Mouse (Mus musculus) heart, embryonic 15.5 days (tissue): ENCODE data around the gene Gm20441. TPM values are rescaled to one million over a fixed set of nuclear protein-coding genes. Genes with fewer than 3 reads are reported as not detected.
A peak's percentile ranks its signal among the peaks of the same experiment; 100 is the strongest.

ENCODE experiments used
- ATAC-seq: fragments of 200-750 bp; cut with Nextera tagmentation; replicated peaks from 2 replicates; pipeline ENCODE4 v1.8.0; 2017; ENCODE audit warnings: low read depth, moderate TSS enrichment; ENCODE audit not compliant: insufficient number of reproducible peaks, insufficient read depth, low FRiP score
- H3K27ac ChIP-seq: fragments of 300-500 bp; sonication (generic); 2 replicates; pipeline ENCODE4 v1.5.1; 2015; ENCODE audit warnings: mild to moderate bottlenecking, inconsistent platforms
- H3K27me3 ChIP-seq: fragments of 300-500 bp; sonication (generic); 2 replicates; pipeline ENCODE4 v1.6.1; 2015; ENCODE audit warnings: inconsistent platforms
- H3K36me3 ChIP-seq: fragments of 300-500 bp; sonication (generic); 2 replicates; pipeline ENCODE4 v1.6.1; 2015; ENCODE audit warnings: mild to moderate bottlenecking, inconsistent platforms
- H3K4me1 ChIP-seq: fragments of 300-500 bp; sonication (generic); replicated peaks from 2 replicates; pipeline ENCODE4 v1.6.1; 2015; ENCODE audit warnings: inconsistent platforms
- H3K4me2 ChIP-seq: fragments of 300-500 bp; sonication (generic); 2 replicates; pipeline ENCODE4 v1.6.1; 2015; ENCODE audit warnings: inconsistent platforms, mild to moderate bottlenecking, moderate library complexity
- H3K4me3 ChIP-seq: fragments of 300-500 bp; sonication (generic); 2 replicates; pipeline ENCODE4 v1.5.1; 2015; ENCODE audit warnings: mild to moderate bottlenecking, inconsistent platforms
- H3K9ac ChIP-seq: fragments of 300-500 bp; sonication (generic); 2 replicates; pipeline ENCODE4 v1.6.1; 2015; ENCODE audit warnings: mild to moderate bottlenecking, inconsistent platforms
- H3K9me3 ChIP-seq: fragments of 300-500 bp; sonication (generic); replicated peaks from 2 replicates; pipeline ENCODE4 v1.6.1; 2016; ENCODE audit warnings: inconsistent platforms
- WGBS: fragments of 180-500 bp; shearing (Covaris S2); methylation state at CpG from one replicate; pipeline ENCODE4 v1.1.7; 2015; ENCODE audit warnings: mixed read lengths; 5-methylcytosine and 5-hydroxymethylcytosine counted together
- polyA plus RNA-seq: library from polyadenylated mRNA; unstranded; fragments of >200 nt; fragmentation: Nextera tagmentation; extraction: Ambion mirVana; gene quantifications from 2 replicates; pipeline ENCODE4 v1.2.1, GENCODE M21; 2015

Gm20441 gene
- not detected in 2 replicates for polyA plus RNA-seq

- peak within 1 kb of the TSS; percentile 38 for H3K9ac ChIP-seq
- H3K9me3 ChIP-seq: no peaks in the 10 kb centered on the region
- peak within 1 kb of the TSS; percentile 48 for H3K4me3 ChIP-seq
- H3K27me3 ChIP-seq: peaks cover 12% of the 10 kb centered on the region
- peak within 1 kb of the TSS; percentile 79 for H3K4me2 ChIP-seq
- WGBS: 1% methylated on average over 28 of the region's 28 CpGs
- peak within 1 kb of the TSS; percentile 2; the same call in 1 of the 2 replicates for H3K27ac ChIP-seq
- peaks cover 11% of the 10 kb centered on the region; the same call in 1 of the 2 replicates for H3K4me1 ChIP-seq
- no peaks in the 10 kb centered on the region for H3K36me3 ChIP-seq
- peak; percentile 50; the same call in 1 of the 2 replicates for ATAC-seq
These were observed at the start of gene Gm20441, which contains the start of gene Gstt3 for GRCm38 (mm10) chr10:75780769-75781578. Gene Gm20441 (minus strand): TSS chr10:75780954. Gene Gstt3 (minus strand): TSS chr10:75781414.

- 73% methylated on average over 2 of the region's 2 CpGs for WGBS
- Histone ChIP-seq H3K27me3 (0 out of 2 replicates have a peak, but pooled peaks cover 2% of the 10 kb centered on the region), H3K36me3 (no peaks in the 10 kb centered on the region), H3K27ac (no peak overlapping the region), H3K4me3 (no peak overlapping the region), H3K4me2 (no peak overlapping the region), H3K9ac (no peak overlapping the region), H3K9me3 (no peaks in the 10 kb centered on the region), H3K4me1 (peaks cover 29% of the 10 kb centered on the region)
- no peak for ATAC-seq
These were observed 49.5 kb upstream of the Gm20441 start for GRCm38 (mm10) chr10:75830275-75830670.

GRCm38 (mm10) chr10:75829529-75830274, 48.9 kb upstream of the Gm20441 start:
- no peak overlapping the region for H3K9ac ChIP-seq
- H3K4me1 ChIP-seq: peaks cover 23% of the 10 kb centered on the region
- H3K4me3 ChIP-seq: no peak overlapping the region
- no peak for ATAC-seq
- 70% methylated on average over 2 of the region's 2 CpGs for WGBS
- no peaks in the 10 kb centered on the region for H3K9me3 ChIP-seq
- no peak overlapping the region for H3K27ac ChIP-seq
- H3K4me2 ChIP-seq: no peak overlapping the region
- H3K36me3 ChIP-seq: no peaks in the 10 kb centered on the region
- 0 out of 2 replicates have a peak, but pooled peaks cover 2% of the 10 kb centered on the region for H3K27me3 ChIP-seq

GRCm38 (mm10) chr10:75828500-75828931, 47.8 kb upstream of the Gm20441 start:
- Histone ChIP-seq H3K4me2 (no peak overlapping the region), H3K36me3 (no peaks in the 10 kb centered on the region), H3K27me3 (0 out of 2 replicates have a peak, but pooled peaks cover 2% of the 10 kb centered on the region), H3K27ac (no peak overlapping the region), H3K4me3 (no peak overlapping the region), H3K4me1 (peaks cover 12% of the 10 kb centered on the region), H3K9ac (no peak overlapping the region), H3K9me3 (no peaks in the 10 kb centered on the region)
- 0 out of 2 replicates have a peak, but pooled peaks have one; percentile 7 for ATAC-seq

DNA sequence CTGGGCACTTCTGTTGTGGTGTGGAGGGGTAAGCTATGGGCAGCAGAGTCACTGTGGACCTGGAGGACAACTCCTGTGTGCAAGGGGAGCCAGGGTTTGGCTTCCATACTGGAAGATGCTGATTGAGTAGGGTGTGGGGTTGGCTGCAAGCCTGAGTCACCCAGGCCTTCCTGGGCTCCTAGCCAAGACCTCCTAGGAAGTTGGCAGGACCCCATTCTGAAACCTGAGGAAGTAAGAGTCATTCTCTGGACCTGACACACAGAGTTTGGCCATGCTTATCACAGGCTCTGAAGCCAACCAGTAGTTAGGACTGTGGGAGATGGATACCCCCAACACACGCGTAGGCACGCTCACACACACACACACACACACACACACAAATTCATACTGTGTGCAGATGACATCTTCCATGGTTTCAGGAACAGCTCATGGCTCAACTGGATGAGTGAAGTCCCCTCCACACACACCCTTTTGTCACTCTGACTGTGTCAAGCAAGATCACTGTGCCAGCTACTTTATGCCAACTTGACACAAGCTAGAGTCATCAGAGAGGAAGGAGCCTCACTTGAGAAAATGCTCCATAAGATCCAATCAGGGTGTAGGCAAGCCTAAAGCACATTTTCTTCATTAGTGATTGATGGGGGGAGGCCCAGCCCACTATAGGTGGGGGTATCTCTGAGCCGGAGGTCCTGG, 47.1 kb upstream of the Gm20441 start:
- Histone ChIP-seq H3K27me3 (no peaks in the 10 kb centered on the region), H3K27ac (no peak overlapping the region), H3K4me3 (no peak overlapping the region), H3K9me3 (no peaks in the 10 kb centered on the region), H3K36me3 (no peaks in the 10 kb centered on the region), H3K4me1 (peaks cover 8% of the 10 kb centered on the region), H3K4me2 (no peak overlapping the region), H3K9ac (no peak overlapping the region)
- ATAC-seq: peak; percentile 38; the same call in 1 of the 2 replicates
- 68% methylated on average over 4 of the region's 4 CpGs for WGBS

- Histone ChIP-seq H3K4me1 (peaks cover 8% of the 10 kb centered on the region), H3K36me3 (no peaks in the 10 kb centered on the region), H3K4me2 (no peak overlapping the region), H3K4me3 (no peak overlapping the region), H3K27ac (no peak overlapping the region), H3K9ac (no peak overlapping the region), H3K27me3 (no peaks in the 10 kb centered on the region), H3K9me3 (no peaks in the 10 kb centered on the region)
- WGBS: 80% methylated on average over 4 of the region's 4 CpGs
- no peak for ATAC-seq
These were observed 43.8 kb upstream of the Gm20441 start for GRCm38 (mm10) chr10:75824530-75824929.

- H3K4me2 ChIP-seq: no peak overlapping the region
- H3K9ac ChIP-seq: no peak overlapping the region
- no peak overlapping the region for H3K27ac ChIP-seq
- no peaks in the 10 kb centered on the region for H3K9me3 ChIP-seq
- peaks cover 8% of the 10 kb centered on the region for H3K4me1 ChIP-seq
- no peak overlapping the region for H3K4me3 ChIP-seq
- WGBS: 90% methylated on average over 1 of the region's 1 CpGs
- H3K36me3 ChIP-seq: no peaks in the 10 kb centered on the region
- no peak for ATAC-seq
- H3K27me3 ChIP-seq: no peaks in the 10 kb centered on the region
These were observed 43.0 kb upstream of the Gm20441 start for GRCm38 (mm10) chr10:75823782-75824181.

- Histone ChIP-seq H3K9me3 (no peaks in the 10 kb centered on the region), H3K4me3 (no peak within 1 kb of the TSS), H3K27ac (no peak within 1 kb of the TSS), H3K27me3 (0 out of 2 replicates have a peak, but pooled peaks cover 5% of the 10 kb centered on the region), H3K9ac (no peak within 1 kb of the TSS), H3K4me2 (no peak within 1 kb of the TSS), H3K36me3 (no peaks in the 10 kb centered on the region), H3K4me1 (peaks cover 3% of the 10 kb centered on the region)
- ATAC-seq: no peak
- 90% methylated on average over 2 of the region's 2 CpGs for WGBS
These were observed 41.7 kb upstream of the Gm20441 start, which contains the start of gene Gstt4 for GRCm38 (mm10) chr10:75822443-75822842. Gene Gstt4 (minus strand): TSS chr10:75822543.

GRCm38 (mm10) chr10:75819882-75820281, 39.1 kb upstream of the Gm20441 start:
- Histone ChIP-seq H3K4me2 (no peak overlapping the region), H3K36me3 (no peaks in the 10 kb centered on the region), H3K27ac (no peak overlapping the region), H3K9ac (no peak overlapping the region), H3K4me3 (no peak overlapping the region), H3K4me1 (no peaks in the 10 kb centered on the region), H3K9me3 (no peaks in the 10 kb centered on the region), H3K27me3 (0 out of 2 replicates have a peak, but pooled peaks cover 5% of the 10 kb centered on the region)
- no peak for ATAC-seq
- WGBS: 84% methylated on average over 5 of the region's 5 CpGs

DNA sequence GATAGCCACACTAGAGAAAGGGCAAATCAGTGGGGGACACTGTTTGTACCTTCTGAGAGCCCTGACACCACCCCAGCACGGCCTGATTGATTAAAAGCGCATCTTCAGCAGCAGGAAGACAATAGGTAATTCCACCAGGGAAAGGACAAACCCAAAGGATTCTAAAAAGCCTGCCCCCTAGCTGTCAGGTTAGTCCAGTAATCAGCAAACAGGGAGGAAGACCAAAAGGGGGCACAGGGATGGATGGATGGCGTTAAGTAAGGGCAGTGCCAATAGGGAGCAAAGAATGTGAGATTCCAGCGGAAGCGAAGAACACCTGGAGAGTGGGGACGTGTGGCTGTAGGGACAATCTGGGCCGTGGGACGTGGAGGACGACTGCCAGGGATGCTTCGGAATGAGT, 37.9 kb upstream of the Gm20441 start:
- no peak overlapping the region for H3K4me2 ChIP-seq
- no peaks in the 10 kb centered on the region for H3K36me3 ChIP-seq
- WGBS: 49% methylated on average over 10 of the region's 10 CpGs
- 0 out of 2 replicates have a peak, but pooled peaks cover 5% of the 10 kb centered on the region for H3K27me3 ChIP-seq
- H3K9ac ChIP-seq: no peak overlapping the region
- no peak overlapping the region for H3K27ac ChIP-seq
- no peak overlapping the region for H3K4me3 ChIP-seq
- H3K4me1 ChIP-seq: no peaks in the 10 kb centered on the region
- no peak for ATAC-seq
- H3K9me3 ChIP-seq: no peaks in the 10 kb centered on the region

GRCm38 (mm10) chr10:75804217-75804616, 23.5 kb upstream of the Gm20441 start:
- no peaks in the 10 kb centered on the region; the same call in 1 of the 2 replicates for H3K27me3 ChIP-seq
- no peak overlapping the region for H3K4me3 ChIP-seq
- H3K27ac ChIP-seq: no peak overlapping the region
- no peaks in the 10 kb centered on the region for H3K4me1 ChIP-seq
- no peaks in the 10 kb centered on the region for H3K9me3 ChIP-seq
- H3K36me3 ChIP-seq: no peaks in the 10 kb centered on the region
- 58% methylated on average over 2 of the region's 2 CpGs for WGBS
- no peak for ATAC-seq
- H3K4me2 ChIP-seq: no peak overlapping the region
- no peak overlapping the region for H3K9ac ChIP-seq
